Mouse (Mus musculus): ENCODE results near the gene Dazap1.

Dazap1 gene

DNA sequence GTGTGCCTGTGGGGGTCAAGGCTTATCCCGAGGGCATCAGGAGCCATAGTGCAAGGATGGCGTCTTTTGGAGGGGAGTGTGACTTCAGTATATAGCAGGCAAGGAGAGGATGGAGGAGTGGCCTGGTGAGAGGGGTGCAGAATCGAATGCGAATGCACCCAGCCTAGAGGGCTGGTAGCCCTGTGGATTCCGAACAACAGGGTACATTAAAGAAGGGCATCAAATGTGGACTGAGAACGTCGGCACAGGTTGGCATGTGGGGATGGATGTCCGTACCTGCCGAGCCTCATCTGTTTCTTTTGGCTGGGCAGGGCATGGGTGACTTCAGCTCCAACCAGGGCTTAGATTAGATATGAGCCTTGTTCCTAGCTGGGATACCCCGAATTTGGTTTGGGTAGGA is 38.5 kb downstream of the Dazap1 start:
- DNase-seq, result no peak

- DNase-seq, result no peak
Measured at GRCm38 (mm10) chr10:80300672-80301181, 39.4 kb downstream of the Dazap1 start.

GRCm38 (mm10) chr10:80301256-80302081 is 40.2 kb downstream of the Dazap1 start:
- no peak for DNase-seq

DNA sequence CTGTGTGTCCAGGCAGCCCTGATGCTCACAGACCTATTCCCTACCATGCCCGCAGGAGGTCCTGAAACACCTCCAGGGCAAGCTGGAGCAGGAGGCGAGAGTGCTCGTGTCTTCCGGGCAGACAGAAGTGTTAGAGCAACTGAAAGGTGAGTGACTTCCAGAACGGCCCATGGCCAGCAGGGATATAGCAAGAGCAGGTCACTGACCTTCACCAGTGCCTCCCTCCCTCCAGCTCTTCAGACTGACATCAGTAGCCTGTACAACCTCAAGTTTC is 40.7 kb downstream of the Dazap1 start:
- DNase-seq, result no peak

GRCm38 (mm10) chr10:80302471-80302881 is 41.2 kb downstream of the Dazap1 start:
- DNase-seq, result peak; percentile 71

- DNase-seq, result no peak
Measured at GRCm38 (mm10) chr10:80304458-80304857, 43.2 kb downstream of the Dazap1 start.

DNA sequence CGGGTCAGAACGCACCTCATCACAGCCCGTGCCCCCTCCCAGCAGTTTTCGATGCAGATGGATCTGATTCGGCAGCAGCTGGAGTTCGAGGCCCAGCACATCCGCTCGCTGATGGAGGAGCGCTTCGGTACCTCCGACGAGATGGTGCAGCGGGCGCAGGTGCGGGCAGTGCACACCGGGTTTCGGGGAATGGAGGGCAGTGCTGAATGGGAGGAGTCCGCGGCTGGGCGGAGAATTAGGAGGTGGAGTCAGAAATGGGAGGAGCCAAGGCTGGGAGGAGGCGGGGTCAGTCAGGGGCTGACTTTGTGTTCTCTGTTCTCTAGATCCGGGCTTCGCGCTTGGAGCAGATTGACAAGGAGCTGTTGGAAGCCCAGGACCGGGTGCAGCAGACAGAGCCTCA is 43.6 kb downstream of the Dazap1 start:
- peak; percentile 57 for DNase-seq

- no peak for DNase-seq
Measured at GRCm38 (mm10) chr10:80311560-80311959, 50.3 kb downstream of the Dazap1 start.

DNA sequence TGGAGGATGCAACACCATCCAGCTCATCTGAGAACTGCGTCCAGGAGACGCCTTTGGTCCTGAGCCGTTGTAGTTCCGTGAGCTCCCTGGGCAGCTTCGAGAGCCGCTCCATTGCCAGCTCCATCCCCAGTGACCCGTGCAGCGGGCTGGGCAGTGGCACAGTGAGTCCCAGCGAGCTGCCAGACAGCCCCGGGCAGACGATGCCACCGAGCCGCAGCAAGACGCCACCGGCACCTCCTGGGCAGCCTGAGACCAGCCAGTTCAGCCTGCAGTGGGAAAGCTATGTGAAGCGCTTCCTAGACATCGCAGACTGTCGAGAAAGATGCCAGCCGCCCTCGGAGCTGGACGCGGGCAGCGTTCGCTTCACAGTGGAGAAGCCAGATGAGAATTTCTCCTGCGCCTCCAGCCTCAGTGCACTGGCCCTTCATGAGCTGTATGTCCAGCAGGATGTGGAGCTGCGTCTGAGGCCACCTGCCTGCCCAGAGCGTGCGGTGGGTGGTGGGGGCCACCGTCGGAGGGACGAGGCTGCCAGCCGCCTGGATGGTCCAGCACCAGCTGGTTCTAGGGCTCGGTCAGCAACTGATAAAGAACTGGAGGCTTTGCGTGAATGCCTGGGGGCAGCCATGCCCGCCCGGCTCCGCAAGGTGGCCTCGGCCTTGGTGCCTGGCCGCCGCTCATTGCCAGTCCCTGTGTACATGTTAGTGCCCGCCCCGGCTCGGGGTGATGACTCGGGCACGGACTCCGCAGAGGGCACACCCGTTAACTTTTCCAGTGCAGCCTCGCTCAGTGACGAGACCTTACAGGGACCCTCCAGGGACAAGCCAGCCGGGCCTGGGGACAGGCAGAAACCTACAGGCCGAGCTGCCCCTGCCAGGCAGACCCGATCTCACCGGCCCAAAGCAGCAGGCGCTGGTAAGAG is 51.6 kb downstream of the Dazap1 start:
- no peak for DNase-seq

DNA sequence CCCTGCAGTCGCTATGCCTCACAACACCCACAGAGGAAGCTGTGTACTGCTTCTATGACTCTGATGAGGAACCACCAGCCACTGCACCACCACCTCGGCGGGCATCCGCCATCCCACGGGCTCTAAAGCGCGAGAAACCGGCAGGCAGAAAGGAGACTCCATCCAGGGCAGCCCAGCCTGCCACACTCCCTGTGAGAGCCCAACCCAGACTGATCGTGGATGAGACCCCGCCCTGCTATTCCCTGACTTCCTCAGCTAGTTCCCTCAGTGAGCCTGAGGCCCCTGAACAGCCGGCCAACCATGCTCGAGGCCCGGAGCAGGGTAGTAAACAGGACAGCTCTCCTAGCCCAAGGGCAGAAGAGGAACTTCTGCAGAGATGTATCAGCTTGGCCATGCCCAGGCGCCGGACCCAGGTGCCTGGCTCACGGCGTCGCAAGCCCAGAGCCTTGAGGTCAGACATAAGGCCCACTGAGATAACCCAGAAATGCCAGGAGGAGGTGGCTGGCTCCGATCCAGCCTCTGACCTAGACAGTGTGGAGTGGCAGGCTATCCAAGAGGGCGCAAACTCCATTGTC is 52.4 kb downstream of the Dazap1 start:
- no peak for DNase-seq

DNA sequence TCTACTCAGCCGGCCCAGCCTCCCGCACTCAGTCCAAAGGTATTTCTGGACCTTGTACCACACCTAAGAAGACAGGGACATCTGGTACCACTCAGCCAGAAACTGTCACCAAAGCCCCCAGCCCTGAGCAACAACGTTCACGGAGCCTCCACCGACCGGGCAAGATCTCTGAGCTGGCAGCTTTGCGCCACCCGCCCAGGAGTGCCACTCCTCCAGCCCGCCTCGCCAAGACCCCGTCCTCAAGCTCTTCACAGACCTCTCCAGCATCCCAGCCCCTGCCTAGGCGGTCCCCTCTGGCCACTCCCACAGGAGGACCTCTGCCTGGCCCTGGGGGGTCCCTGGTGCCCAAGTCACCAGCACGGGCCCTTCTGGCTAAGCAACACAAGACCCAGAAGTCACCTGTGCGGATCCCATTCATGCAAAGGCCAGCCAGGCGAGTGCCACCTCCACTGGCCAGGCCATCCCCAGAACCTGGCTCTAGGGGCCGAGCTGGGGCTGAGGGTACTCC is 53.3 kb downstream of the Dazap1 start:
- no peak for DNase-seq

- DNase-seq, result no peak
Measured at GRCm38 (mm10) chr10:80315315-80315714, 54.0 kb downstream of the Dazap1 start.

DNA sequence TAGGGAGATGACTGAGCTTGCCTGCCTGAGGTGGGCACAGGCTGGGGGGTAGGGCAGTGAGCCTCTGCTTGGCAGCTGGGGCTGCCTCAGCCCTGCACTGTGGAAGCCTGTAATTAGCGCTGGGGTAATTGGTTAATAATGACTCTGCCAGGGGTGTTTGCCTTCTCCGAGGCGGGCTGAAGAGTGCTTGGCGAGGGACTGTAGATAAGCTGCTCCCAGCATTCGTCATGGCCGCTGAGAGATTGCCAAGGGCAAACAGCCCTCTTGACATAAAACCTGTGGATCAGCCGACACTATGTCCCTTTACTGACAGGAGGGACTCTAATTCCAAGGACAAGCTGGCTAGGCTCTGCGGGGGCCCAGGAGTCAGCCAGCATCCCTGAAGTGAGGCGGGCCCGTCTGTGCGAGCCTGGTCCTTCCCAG is 55.1 kb downstream of the Dazap1 start:
- DNase-seq, result no peak

DNA sequence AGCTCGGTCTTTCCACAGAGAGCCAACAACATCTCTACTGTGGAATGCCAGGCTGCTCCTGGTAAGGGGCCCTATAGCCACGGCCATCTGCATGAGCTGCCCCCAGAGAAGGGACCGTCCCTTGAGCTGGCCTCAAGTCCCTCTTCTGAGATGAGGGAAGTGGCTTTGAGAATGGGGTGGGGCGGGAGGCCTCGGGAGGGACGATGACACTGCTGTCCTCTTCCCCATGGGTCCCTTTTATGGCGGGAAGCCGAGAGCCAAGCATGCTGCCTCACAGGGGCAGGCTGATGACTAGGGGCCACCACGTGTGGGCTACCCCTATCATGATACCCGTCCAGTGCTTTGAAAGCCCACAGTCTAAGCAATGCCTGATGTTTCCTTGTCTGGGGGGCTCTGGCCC is 55.7 kb downstream of the Dazap1 start:
- DNase-seq, result no peak

- peak; percentile 96 for DNase-seq
Measured at GRCm38 (mm10) chr10:80320340-80320760, 59.1 kb downstream of the Dazap1 start, which contains the start of gene 2310011J03Rik. Gene 2310011J03Rik (minus strand): TSS chr10:80320537.

DNA sequence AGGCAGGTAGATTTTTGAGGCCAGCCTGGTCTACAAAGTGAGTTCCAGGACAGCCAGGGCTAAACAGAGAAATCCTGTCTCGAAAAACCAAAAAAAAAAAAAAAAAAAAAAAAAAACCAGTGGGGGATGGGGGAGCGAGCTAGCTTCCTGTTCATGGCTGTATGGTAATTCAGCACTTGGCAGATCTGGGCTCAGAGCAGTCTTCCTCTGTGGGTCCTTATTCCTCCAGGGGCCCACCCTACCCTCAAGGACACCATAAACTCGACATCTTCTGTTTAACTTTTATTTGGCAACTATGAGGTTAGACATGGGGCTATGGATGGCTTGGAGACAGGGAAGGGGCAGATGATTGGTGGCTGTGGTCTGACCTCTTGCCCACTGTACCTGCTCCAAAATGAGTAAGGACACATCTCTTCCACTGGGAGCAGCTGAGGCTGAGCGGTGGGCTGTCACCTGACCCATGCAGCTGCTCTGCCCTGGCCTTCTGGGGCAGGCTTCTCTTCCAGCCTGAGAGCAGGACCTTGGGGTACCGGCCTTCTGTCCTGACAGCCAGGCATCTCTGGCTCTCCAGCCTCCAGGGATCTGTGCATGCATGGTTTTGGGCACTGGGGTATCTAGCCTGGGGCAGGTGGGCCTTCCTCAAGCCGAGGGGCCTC is 59.9 kb downstream of the Dazap1 start:
- no peak for DNase-seq

GRCm38 (mm10) chr10:80321670-80322581 is 60.6 kb downstream of the Dazap1 start:
- no peak for DNase-seq

GRCm38 (mm10) chr10:80322811-80323211 is 61.5 kb downstream of the Dazap1 start:
- DNase-seq, result no peak

- DNase-seq, result peak; percentile 87
Measured at GRCm38 (mm10) chr10:80323261-80324119, 62.2 kb downstream of the Dazap1 start.
